Mouse (Mus musculus) adrenal gland (tissue): ENCODE results near the gene Maged2.
"Not testable (repeated sequence)": the region's sequence is repeated elsewhere in the genome, so short reads cannot be mapped to it uniquely, and the experiment has no call there.

Experiments used
- intact Hi-C: fragments of 180-260 bp; cut with DNase I; formaldehyde crosslinking; loops from one replicate; pipeline ENCODE4 v1.15.1; 2025
- long read RNA-seq, 2 experiments: library from polyadenylated mRNA; unstranded; transcript quantifications; one replicate each; pipeline ENCODE4 v2.0.0; 2020; ENCODE audit warnings: borderline replicate concordance in 1 of 2; ENCODE audit not compliant: insufficient replicate concordance in 1 of 2

The Maged2 gene
- long read RNA-seq, experiment 1, transcript Maged2-204 (13 exons, 2,107 nt): minor isoform, 28 of 121 reads
- long read RNA-seq, experiment 1, transcript Maged2-203 (13 exons, 2,183 nt): major isoform, 34 of 121 reads
- long read RNA-seq, experiment 1, partial matches to known transcripts: 42 of 121 reads
- long read RNA-seq, experiment 1, other reads (novel, unspliced or antisense): 17 of 121 reads
- long read RNA-seq, experiment 2, transcript Maged2-204 (13 exons, 2,107 nt): major isoform, 24 of 99 reads
- long read RNA-seq, experiment 2, transcript Maged2-203 (13 exons, 2,183 nt): minor isoform, 23 of 99 reads
- long read RNA-seq, experiment 2, partial matches to known transcripts: 37 of 99 reads
- long read RNA-seq, experiment 2, other reads (novel, unspliced or antisense): 15 of 99 reads

DNA sequence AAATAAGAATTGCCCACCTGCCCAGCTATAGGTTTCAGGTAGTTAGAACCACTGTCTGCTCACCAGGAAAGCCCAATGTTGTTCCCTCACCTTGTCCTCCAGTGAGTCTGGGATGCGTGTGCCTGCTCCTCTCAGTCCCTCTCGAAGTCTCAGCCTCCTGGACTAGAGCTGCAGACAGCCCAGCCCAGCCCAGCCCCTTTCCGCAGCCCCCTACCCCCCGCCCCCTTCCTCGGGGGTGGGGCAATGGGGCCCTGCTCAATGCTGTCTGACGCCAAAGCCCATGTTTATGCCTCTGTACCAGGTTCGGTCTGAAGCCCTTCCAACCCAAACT, at the start of gene Maged2:
Gene Maged2 (minus strand): TSS at position 207 of the 331 bp plus-strand sequence.
- intact Hi-C loops: no loop called here

DNA sequence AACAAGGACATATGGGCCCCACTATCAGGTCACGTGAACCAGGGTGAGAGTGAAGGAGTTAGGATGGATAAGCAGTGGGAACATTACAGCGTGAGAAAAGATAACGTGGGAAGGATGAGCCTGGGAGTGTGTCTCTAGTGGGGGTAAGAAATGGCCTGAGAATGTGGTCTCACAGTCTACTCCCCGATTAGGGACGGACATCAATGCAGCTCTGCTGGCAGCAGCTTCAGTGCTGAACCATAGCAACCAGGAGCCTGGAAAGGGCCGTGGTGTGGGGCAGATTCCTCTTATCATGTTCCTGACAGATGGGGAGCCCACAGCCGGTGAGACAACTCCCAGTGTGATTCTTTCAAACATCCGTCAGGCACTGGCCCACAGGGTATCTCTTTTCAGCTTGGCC, 34.1 kb upstream of the Maged2 start:
- intact Hi-C loops: no loop called here

DNA sequence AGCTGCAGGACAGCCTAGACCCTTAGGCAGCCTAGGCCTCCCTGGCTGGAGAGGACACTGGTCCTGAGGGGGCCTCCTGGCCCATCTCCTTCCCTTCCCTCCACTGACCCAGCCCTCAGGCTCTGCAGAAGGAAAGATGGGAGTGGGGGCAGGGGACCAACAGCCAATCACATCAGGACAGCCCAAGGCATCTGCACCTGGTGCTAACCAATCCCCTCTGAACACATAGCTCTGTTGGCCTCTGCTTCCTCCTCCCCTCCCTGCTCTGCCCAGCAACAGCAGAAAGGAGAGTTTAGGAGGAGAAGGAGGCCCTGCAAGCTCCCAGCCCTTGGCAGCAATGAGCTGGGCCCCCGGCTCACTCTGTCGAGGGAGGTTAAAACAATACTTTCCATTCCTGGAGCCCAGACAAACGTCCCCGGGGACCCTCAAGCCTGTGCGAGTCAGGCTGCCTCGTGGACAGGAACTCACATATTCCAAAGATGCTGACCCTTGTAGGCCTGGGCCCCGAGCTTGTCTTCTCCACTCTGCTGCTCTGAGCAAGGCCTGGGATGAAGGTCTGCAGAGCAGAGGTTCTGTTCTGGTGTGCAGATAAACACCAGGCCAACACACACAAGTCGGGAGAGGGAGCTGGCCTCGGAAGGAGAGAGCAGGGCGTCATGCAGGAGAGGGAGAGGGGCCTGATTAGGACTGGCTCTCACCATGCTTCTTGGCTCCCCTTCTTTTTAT, 31.5 kb upstream of the Maged2 start:
- intact Hi-C loops: not testable (repeated sequence)

DNA sequence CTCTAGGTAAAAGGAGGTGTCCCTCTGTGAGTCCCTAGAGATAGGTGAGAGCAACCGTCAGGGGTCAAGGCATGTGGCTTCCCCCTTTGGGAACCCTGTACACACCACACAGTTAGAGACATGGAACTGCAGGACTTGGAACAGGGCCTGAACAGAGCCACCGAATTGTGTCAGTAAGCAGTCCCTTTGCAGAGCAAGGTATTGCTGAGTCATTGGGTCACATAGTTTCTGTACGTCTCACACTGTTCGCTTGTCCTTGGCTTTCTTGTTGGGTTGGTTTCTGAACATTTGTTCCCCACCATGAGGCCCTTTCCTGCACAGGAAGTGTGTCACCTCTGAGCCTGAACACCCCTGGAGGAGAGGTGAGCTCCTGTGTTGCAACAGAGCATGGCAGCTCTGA, 29.1 kb upstream of the Maged2 start:
- intact Hi-C loops: not testable (repeated sequence)

DNA sequence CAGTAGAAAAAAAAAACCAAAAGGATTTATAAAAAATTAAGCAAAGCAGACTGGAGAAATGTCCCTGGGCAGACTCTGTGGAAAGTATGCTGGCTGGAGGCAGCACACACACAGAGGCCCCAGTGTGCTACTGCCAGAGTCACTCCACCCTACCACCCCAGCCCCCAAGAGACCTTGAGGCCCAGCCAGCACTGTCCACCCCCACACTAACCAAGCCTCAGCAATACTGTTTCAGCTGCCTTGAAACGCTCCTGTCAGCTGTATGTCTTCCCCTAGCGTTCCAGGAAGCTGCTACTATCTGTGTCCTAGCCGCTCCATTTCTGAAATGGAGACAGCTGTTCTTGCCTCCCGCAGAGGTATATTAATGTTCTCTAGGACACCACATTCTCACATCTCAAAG, 16.2 kb upstream of the Maged2 start:
- intact Hi-C loops: no loop called here

DNA sequence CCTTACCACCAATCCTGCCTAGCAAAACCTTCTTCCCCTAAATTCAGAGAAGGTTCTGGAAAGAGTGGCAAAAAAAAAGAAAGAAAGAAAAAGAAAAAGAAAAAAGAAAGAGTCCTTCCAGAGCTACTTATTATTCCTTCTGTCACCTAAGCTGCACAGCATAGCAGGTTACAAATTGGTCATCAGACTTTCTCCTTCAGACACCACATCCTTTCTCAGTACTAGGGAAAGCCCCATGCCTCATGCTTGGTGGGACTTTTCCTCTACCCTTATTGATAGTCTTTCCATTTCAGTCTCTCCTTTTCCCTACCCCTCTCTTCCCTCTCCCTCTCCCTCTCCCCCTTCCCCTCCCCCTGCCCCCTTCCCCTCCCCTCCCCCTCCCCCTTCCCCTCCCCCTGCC, 3.1 kb upstream of the Maged2 start:
- intact Hi-C loops: no loop called here

DNA sequence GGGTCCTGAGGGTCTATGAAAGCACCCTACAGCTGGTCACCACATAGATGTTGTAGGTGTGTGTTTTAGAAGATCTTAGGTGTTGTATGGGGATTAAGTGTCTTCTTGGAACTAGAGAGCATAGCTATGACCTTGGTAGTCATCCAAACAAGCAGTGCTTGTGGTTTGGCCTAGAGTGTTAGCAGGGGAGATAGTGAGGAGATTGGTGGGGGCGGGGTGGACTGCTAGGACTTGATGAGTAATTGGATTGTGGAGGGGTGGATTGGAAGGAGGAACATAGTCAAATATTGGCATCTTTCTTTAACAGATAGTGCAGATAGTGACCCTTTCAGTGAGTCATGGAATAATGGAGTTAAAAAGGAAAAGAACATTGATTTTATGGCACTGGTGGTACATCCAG, 1.5 kb upstream of the Maged2 start:
- intact Hi-C loops: no loop called here

DNA sequence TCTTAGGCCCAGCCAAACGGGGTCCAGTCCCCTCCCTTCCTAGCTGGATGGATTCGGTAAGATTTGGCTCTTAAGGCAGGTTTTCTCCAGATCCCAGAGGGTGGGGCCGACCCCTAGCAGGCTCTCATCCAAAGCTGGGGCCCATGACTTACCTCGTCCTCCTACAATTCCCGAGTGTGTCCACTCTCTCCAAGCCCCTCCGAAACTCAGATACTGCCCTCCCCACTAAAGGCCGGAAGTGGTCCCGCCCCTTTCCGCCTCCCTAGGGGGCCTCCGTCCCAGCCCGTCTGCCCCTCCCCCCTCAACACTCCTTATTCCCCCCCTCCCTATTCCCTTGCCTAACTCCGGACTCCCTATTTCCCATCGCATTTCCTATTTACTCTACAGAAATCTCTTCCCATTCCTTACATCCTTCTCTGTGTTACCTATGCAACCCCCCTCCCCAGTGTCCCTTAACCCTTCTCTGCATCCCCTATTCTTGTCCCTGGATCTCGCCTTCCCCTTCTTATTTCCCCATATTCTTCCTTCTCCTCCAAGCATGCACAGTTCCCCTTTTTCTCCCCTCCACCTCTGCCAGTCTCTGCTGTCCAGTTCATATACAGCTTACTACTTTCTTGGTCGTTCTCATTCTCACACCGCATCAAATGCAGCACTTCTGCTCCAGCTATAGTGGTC, 544 bp downstream of the Maged2 start:
- intact Hi-C loops: no loop called here

DNA sequence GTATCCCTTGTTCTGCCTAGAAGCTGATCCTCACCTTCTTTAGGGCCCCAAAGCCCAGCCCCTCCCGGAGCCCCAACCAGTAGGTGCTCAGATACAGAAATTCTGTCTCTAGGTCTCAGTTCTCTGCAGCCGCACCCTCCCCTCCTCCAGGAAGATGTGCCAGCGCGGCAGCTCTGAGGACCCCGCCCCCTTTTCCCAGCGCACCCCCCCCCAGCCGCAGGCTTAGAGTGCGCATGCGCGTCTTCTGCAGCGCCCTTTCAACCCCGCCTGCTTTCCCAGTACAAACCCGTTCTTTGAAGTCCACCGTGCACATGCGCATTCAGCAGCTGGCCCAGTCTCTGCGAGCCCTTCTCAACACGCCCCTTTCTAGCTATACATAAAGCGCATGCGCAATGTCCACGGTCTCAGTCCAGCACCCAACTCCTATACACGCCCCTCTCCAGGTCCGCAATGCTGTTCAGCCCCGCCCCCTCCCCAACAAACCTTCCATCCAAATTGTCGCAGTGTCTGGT, 1.3 kb downstream of the Maged2 start:
- intact Hi-C loops: no loop called here

DNA sequence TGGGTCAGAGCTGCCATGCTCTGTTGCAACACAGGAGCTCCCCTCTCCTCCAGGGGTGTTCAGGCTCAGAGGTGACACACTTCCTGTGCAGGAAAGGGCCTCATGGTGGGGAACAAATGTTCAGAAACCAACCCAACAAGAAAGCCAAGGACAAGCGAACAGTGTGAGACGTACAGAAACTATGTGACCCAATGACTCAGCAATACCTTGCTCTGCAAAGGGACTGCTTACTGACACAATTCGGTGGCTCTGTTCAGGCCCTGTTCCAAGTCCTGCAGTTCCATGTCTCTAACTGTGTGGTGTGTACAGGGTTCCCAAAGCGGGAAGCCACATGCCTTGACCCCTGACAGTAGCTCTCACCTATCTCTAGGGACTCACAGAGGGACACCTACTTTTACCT, 13.2 kb downstream of the Maged2 start:
- intact Hi-C loops: not testable (repeated sequence)

DNA sequence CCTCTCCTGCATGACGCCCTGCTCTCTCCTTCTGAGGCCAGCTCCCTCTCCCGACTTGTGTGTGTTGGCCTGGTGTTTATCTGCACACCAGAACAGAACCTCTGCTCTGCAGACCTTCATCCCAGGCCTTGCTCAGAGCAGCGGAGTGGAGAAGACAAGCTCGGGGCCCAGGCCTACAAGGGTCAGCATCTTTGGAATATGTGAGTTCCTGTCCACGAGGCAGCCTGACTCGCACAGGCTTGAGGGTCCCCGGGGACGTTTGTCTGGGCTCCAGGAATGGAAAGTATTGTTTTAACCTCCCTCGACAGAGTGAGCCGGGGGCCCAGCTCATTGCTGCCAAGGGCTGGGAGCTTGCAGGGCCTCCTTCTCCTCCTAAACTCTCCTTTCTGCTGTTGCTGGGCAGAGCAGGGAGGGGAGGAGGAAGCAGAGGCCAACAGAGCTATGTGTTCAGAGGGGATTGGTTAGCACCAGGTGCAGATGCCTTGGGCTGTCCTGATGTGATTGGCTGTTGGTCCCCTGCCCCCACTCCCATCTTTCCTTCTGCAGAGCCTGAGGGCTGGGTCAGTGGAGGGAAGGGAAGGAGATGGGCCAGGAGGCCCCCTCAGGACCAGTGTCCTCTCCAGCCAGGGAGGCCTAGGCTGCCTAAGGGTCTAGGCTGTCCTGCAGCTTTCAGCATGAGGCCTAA, 15.5 kb downstream of the Maged2 start:
- intact Hi-C loops: not testable (repeated sequence)
